Comparison of ENCODE assay signal across 9 mouse cellular contexts in the genomic region with DNA sequence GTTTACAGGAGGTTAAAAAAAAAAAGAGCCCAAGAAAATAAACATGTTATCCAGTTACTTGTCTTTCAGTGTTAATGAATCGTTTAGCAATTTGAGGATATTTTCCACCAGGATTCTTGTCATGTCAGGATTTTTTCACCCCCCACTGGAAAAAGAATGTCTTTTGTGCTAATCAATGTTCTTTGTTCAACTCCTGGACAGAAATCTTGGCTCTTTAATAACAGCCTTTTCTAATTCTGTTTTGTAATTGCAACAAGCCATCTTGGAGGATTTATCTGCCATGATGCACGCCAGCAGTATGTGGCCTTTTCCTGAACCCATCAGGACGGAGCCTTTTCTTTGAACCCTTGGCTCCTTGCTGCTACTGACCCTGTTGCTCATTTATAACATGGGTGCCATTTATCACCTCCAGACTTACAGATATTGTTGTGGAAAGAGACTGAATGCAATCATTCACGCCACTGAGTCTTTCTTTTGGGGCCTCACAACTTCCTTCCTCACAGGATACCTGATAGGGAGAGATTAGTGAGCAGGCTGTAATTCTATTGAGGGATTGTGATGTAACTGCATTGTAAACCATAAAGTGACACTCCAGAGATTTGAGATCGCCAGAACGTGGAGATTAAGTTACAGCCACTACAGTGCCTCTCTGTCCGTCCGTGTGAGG.
A peak's percentile ranks its signal among the peaks of the same experiment; 100 is the strongest.
DNase-seq lines count a peak whose midpoint lies in the region; ATAC-seq and TF ChIP-seq lines count a peak whose summit lies in the region.
"Had no signal": no experiment of that assay in that cellular context is flagged by ENCODE, and none has a peak within 500 bp of the region (broad histone marks: within the 10 kb centered on the region; RNA-seq: fewer than 3 reads in every experiment).

No protein-coding gene starts in this region.

- no peak overlapping the region for H3K9ac ChIP-seq in hindbrain, embryonic 13.5 days
- no peak overlapping the region for H3K9ac ChIP-seq in hindbrain, embryonic 12.5 days
- no peak overlapping the region for H3K9ac ChIP-seq in heart, embryonic 11.5 days (ENCODE audit: low read depth, low read length)
- no peak overlapping the region for H3K9ac ChIP-seq in kidney, postnatal 0 days (ENCODE audit: low read depth, low read length)
- H3K9ac ChIP-seq in forebrain, embryonic 12.5 days = no peak overlapping the region
- H3K9ac ChIP-seq: midbrain, embryonic 13.5 days had no signal

- no peaks in the 10 kb centered on the region for H3K27me3 ChIP-seq in hindbrain, embryonic 13.5 days
- H3K27me3 ChIP-seq in hindbrain, embryonic 12.5 days = no peaks in the 10 kb centered on the region
- no peaks in the 10 kb centered on the region for H3K27me3 ChIP-seq in heart, embryonic 11.5 days (ENCODE audit: control insufficient read depth, insufficient read depth, low read length)
- H3K27me3 ChIP-seq in kidney, postnatal 0 days (ENCODE audit: insufficient read depth, low read length) = no peaks in the 10 kb centered on the region
- no peaks in the 10 kb centered on the region for H3K27me3 ChIP-seq in forebrain, embryonic 12.5 days
- H3K27me3 ChIP-seq: midbrain, embryonic 13.5 days had no signal

- no peaks in the 10 kb centered on the region for H3K9me3 ChIP-seq in hindbrain, embryonic 13.5 days
- H3K9me3 ChIP-seq in hindbrain, embryonic 12.5 days (replicated peaks) = no peaks in the 10 kb centered on the region
- H3K9me3 ChIP-seq in heart, embryonic 11.5 days (replicated peaks; ENCODE audit: control insufficient read depth, low read length) = no peaks in the 10 kb centered on the region
- no peaks in the 10 kb centered on the region for H3K9me3 ChIP-seq in kidney, postnatal 0 days (replicated peaks; ENCODE audit: low read length)
- H3K9me3 ChIP-seq in forebrain, embryonic 12.5 days = no peaks in the 10 kb centered on the region
- H3K9me3 ChIP-seq: midbrain, embryonic 13.5 days had no signal

- H3K27ac ChIP-seq in hindbrain, embryonic 13.5 days = no peak overlapping the region
- no peak overlapping the region for H3K27ac ChIP-seq in hindbrain, embryonic 12.5 days
- H3K27ac ChIP-seq in heart, embryonic 11.5 days (ENCODE audit: low read depth, low read length) = peak overlapping the region; percentile 15; the same call in 1 of the 2 replicates
- no peak overlapping the region for H3K27ac ChIP-seq in kidney, postnatal 0 days
- no peak overlapping the region for H3K27ac ChIP-seq in forebrain, embryonic 12.5 days
- no peak overlapping the region for H3K27ac ChIP-seq in layer of hippocampus, adult 2 months
- H3K27ac ChIP-seq: midbrain, embryonic 13.5 days had no signal

- no peaks in the 10 kb centered on the region for H3K36me3 ChIP-seq in hindbrain, embryonic 13.5 days
- H3K36me3 ChIP-seq in hindbrain, embryonic 12.5 days = no peaks in the 10 kb centered on the region
- no peaks in the 10 kb centered on the region for H3K36me3 ChIP-seq in heart, embryonic 11.5 days (ENCODE audit: control insufficient read depth, insufficient read depth, low read length)
- no peaks in the 10 kb centered on the region for H3K36me3 ChIP-seq in kidney, postnatal 0 days (ENCODE audit: insufficient read depth, low read length)
- no peaks in the 10 kb centered on the region for H3K36me3 ChIP-seq in forebrain, embryonic 12.5 days (replicated peaks)
- H3K36me3 ChIP-seq: midbrain, embryonic 13.5 days had no signal

- TF ChIP-seq CTCF in kidney, postnatal 0 days (IDR thresholded peaks at IDR 0.05; ENCODE audit: low read depth) = no peak
- TF ChIP-seq CTCF in layer of hippocampus, adult 2 months (conservative IDR thresholded peaks at IDR 0.05) = no peak

- WGBS in hindbrain, embryonic 13.5 days = 25% methylated on average over 8 of the region's 8 CpGs
- WGBS in hindbrain, embryonic 12.5 days = 25% methylated on average over 8 of the region's 8 CpGs
- 25% methylated on average over 8 of the region's 8 CpGs for WGBS in heart, embryonic 11.5 days (ENCODE audit: insufficient replicate concordance)
- 13% methylated on average over 8 of the region's 8 CpGs for WGBS in kidney, postnatal 0 days
- WGBS in forebrain, embryonic 12.5 days = 14% methylated on average over 8 of the region's 8 CpGs

- peak overlapping the region; percentile 4; the same call in 1 of the 2 replicates for H3K4me2 ChIP-seq in hindbrain, embryonic 13.5 days
- no peak overlapping the region for H3K4me2 ChIP-seq in hindbrain, embryonic 12.5 days (replicated peaks)
- no peak overlapping the region for H3K4me2 ChIP-seq in heart, embryonic 11.5 days
- no peak overlapping the region for H3K4me2 ChIP-seq in kidney, postnatal 0 days (ENCODE audit: low read length)
- no peak overlapping the region for H3K4me2 ChIP-seq in forebrain, embryonic 12.5 days
- H3K4me2 ChIP-seq: midbrain, embryonic 13.5 days had no signal

- H3K4me3 ChIP-seq in hindbrain, embryonic 13.5 days = no peak overlapping the region
- H3K4me3 ChIP-seq in hindbrain, embryonic 12.5 days = no peak overlapping the region
- no peak overlapping the region for H3K4me3 ChIP-seq in heart, embryonic 11.5 days (ENCODE audit: low read depth, low read length)
- H3K4me3 ChIP-seq in kidney, postnatal 0 days (replicated peaks; ENCODE audit: low read depth, low read length) = no peak overlapping the region
- H3K4me3 ChIP-seq in forebrain, embryonic 12.5 days (replicated peaks) = no peak overlapping the region
- no peak overlapping the region for H3K4me3 ChIP-seq in layer of hippocampus, adult 2 months
- H3K4me3 ChIP-seq: midbrain, embryonic 13.5 days had no signal

- peaks cover 13% of the 10 kb centered on the region for H3K4me1 ChIP-seq in hindbrain, embryonic 13.5 days (replicated peaks)
- H3K4me1 ChIP-seq in hindbrain, embryonic 12.5 days = peaks cover 11% of the 10 kb centered on the region; the same call in 1 of the 2 replicates
- H3K4me1 ChIP-seq in heart, embryonic 11.5 days (ENCODE audit: control insufficient read depth, insufficient read depth, low read length) = no peaks in the 10 kb centered on the region
- H3K4me1 ChIP-seq in kidney, postnatal 0 days (replicated peaks; ENCODE audit: insufficient read depth, low read length) = 0 out of 2 replicates have a peak, but pooled peaks cover 4% of the 10 kb centered on the region
- H3K4me1 ChIP-seq in forebrain, embryonic 12.5 days = peaks cover 12% of the 10 kb centered on the region

- no peak for ATAC-seq in hindbrain, embryonic 13.5 days (ENCODE audit: low FRiP score)
- ATAC-seq in hindbrain, embryonic 12.5 days (ENCODE audit: low FRiP score) = no peak
- ATAC-seq in heart, embryonic 11.5 days (replicated peaks; ENCODE audit: insufficient number of reproducible peaks, low FRiP score, low TSS enrichment) = no peak; the same call in 1 of the 2 replicates
- peak; percentile 71; the same call in 1 of the 2 replicates for ATAC-seq in kidney, postnatal 0 days (replicated peaks; ENCODE audit: low FRiP score, low read depth)
- no peak for ATAC-seq in forebrain, embryonic 12.5 days (ENCODE audit: low FRiP score)
- ATAC-seq: midbrain, embryonic 13.5 days had no signal

- DNase-seq in kidney, postnatal 0 days (ENCODE audit: low spot score) = peak; percentile 81
- DNase-seq in neural tube, embryonic 10.5 days (ENCODE audit: extremely low spot score, low spot score) = peak; percentile 53
- no peak for DNase-seq in testis, postnatal 10 days (ENCODE audit: low spot score)
- no peak for DNase-seq in layer of hippocampus, adult 2 months (ENCODE audit: low spot score in 2 of 2)

Comparison
In these comparisons a context has a peak if more than half of its experiments do, and no peak if none do; other contexts are left out.
1. DNase-seq: peak in kidney, postnatal 0 days (single experiment) and neural tube, embryonic 10.5 days (single experiment); none in testis, postnatal 10 days (single experiment) and layer of hippocampus, adult 2 months (0 of 2).